Mouse (Mus musculus): ENCODE data around the gene Lta. TPM values are rescaled to one million over a fixed set of nuclear protein-coding genes. Genes with fewer than 3 reads are reported as not detected.
A peak's percentile ranks its signal among the peaks of the same experiment; 100 is the strongest.

Lta gene
- polyA plus RNA-seq (2012; rRNA removed): 0.08 and 1.1 TPM in 2 replicates

DNA sequence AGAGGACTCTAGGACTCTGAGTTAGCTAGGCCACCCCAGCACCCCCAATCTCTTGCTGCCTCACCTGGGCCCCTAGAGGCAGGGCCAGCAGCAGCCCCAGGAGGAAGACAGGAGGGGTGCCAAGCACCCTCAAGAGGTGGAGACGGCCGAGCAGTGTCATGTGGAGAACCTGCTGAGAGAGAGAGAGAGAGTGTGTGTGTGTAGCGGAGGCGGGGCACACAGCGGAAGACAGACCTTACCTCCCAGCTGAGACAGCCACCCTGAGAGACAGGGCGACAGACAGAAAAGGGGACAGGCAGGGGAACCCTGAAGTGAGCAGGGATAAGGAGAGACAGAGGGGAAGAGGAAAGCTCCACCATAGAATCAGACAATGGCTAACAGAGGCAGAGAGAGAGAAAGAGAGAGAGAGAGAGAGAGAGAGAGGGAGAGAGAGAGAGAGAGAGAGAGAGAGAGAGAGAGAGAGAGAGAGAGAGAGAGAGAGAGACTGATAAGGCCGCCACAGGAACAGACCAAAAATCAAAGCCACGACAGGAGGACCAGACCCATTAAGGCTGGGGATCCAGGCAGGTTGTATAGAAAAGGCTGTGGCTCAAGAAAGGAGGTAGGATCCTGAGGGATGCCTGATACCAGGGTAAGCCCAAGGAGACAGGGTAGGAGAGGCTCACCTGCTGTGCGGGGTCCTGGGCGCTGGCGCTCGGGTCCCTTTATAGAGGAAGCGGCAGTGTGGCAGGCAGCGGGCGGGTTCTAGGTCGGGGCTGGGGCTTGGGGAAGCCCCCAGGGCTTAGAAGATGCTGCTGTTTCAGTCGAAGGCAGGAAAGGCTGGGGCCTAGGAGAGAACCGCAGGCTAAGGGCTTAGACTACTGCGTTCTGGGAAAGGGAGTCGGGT, at the start of gene Lta:
Lta (minus strand) TSS at position 858 of the 886 bp plus-strand sequence.
- no peaks in the 10 kb centered on the region for H3K4me1 ChIP-seq (ENCODE audit: control insufficient read depth, insufficient read depth, low read length)

DNA sequence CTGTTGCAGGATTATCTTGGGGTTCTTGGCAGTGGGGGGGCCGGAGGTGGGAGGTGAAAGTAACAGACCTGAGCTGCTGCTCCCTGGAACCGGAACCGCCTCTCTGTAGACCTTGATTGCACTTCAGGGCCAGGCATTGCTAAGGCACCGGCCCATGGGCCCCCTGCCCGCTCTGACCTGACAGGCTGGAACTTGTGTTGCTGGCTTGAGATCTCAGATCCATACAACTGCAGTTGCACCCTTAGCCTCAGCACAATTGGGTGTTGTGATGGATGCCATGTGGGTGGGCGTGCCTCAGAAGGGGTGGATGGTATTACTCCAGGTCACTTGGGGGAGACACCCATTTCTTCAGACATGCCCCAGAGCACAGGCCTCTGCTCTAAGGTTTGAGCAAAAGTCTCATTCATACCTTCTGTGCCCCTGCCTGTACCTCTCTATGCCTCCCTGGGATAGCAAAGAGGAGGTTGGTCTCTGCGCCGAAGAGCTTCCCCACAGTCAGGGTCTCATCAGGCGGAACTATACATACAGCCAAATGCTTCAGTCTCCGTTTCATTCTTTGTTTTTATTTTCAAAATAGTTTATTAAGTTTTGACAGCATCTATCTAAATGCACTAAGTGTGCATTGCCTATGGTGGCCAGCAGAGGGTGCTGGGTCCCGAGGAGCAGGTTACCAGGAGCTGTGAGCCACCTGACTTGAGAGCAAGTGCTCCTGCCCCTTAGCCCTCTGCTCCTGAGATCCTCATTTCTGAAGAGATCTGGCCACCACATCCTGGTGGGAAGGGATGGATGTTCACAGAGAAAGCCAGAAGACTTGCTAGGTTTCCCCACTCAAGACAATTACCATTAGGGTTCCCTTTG, 49.3 kb upstream of the Lta start:
- H3K36me3 ChIP-seq (ENCODE audit: control insufficient read depth, insufficient read depth, low read length): peaks cover 6% of the 10 kb centered on the region
- TF ChIP-seq POLR2A (IDR thresholded peaks at IDR 0.05; ENCODE audit: low read depth, low read length) (no peak), CTCF (conservative IDR thresholded peaks at IDR 0.05; ENCODE audit: insufficient read depth, insufficient read length, low read depth, low read length) (peak; percentile 83)
- H3K4me3 ChIP-seq (ENCODE audit: insufficient read depth, low read depth, low read length): no peak overlapping the region
- no peak overlapping the region for H3K27ac ChIP-seq (ENCODE audit: insufficient read depth, low read depth, low read length)
- DNase-seq: peak; percentile 76
- H3K4me1 ChIP-seq (ENCODE audit: control insufficient read depth, insufficient read depth, low read length): no peaks in the 10 kb centered on the region
- 57% methylated on average over 11 of the region's 11 CpGs for WGBS
- H3K27me3 ChIP-seq (replicated peaks; ENCODE audit: control insufficient read depth, insufficient read depth, low read length): no peaks in the 10 kb centered on the region

More for the DNA sequence above, at the start of gene Lta:
- no peak within 1 kb of the TSS for H3K4me3 ChIP-seq (ENCODE audit: insufficient read depth, low read depth, low read length)
- H3K36me3 ChIP-seq (ENCODE audit: control insufficient read depth, insufficient read depth, low read length): no peaks in the 10 kb centered on the region
- DNase-seq: no peak
- H3K27me3 ChIP-seq (replicated peaks; ENCODE audit: control insufficient read depth, insufficient read depth, low read length): no peaks in the 10 kb centered on the region
- TF ChIP-seq POLR2A (IDR thresholded peaks at IDR 0.05; ENCODE audit: low read depth, low read length) (no peak), CTCF (conservative IDR thresholded peaks at IDR 0.05; ENCODE audit: insufficient read depth, insufficient read length, low read depth, low read length) (no peak)
- WGBS: 64% methylated on average over 20 of the region's 20 CpGs
- no peak within 1 kb of the TSS for H3K27ac ChIP-seq (ENCODE audit: insufficient read depth, low read depth, low read length)

DNA sequence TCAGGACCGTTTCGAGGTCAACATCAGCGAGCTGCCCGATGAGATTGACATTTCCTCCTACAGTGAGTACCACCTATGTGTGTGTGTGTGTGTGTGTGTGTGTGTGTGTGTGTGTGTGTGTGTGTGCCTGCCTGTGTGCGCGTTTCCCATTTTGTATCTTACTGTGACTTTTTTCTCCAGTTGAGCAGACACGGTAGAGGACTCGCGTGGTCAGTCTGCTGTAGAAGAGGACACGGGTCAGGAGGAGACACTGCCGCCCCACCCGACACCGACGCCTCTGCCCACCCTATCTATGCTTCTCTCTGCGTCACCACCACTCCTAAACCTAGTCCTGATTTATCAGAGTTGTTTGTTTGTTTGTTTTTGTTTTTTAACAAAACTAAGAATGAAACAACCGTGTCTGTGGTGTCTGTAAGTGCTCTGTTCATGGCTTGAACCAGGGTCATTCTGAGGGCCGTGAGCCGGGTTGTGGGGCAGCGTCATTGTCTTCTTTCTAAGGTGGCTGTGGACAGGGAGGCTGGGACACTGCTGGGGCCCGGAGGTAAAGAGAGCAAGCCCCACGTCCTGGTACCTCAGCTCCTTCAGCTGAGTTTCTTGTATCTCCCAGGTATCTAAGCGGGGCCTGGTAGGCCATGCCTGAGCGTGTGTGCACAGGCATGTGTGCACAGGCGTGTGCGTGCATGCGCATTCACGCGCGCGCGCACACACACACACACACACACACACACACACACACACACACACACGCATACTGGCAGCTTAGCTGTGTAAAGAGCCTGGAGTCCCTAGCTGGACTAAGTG, 48.3 kb upstream of the Lta start:
- peaks cover 8% of the 10 kb centered on the region for H3K36me3 ChIP-seq (ENCODE audit: control insufficient read depth, insufficient read depth, low read length)
- TF ChIP-seq CTCF (conservative IDR thresholded peaks at IDR 0.05; ENCODE audit: insufficient read depth, insufficient read length, low read depth, low read length) (no peak), POLR2A (IDR thresholded peaks at IDR 0.05; ENCODE audit: low read depth, low read length) (no peak)
- 75% methylated on average over 32 of the region's 32 CpGs for WGBS

DNA sequence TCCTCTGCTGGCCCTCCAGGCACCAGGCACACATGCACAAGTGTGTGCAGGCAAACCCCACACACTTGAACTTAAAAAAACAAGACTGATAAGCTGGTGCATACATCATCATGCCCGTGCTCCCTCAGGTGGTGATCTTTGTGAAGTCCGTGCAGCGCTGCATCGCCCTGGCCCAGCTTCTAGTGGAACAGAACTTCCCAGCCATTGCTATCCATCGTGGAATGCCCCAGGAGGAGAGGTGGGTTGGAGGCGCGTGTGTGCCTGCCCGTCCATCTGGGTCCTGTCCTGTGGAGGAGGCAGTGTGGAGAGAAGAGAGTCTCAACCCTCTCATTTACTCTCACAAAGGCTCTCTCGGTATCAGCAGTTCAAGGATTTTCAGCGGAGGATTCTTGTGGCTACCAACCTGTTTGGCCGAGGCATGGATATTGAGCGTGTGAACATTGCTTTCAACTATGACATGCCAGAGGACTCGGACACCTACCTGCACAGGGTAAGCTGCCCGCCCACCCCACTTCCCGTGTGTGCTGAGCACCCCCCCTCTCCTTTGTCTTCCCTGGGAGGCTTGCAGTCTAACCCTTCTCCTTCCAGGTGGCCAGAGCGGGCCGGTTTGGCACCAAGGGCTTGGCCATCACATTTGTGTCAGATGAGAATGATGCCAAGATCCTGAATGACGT, 47.6 kb upstream of the Lta start:
- no peak for DNase-seq
- no peak overlapping the region for H3K27ac ChIP-seq (ENCODE audit: insufficient read depth, low read depth, low read length)
- 76% methylated on average over 18 of the region's 18 CpGs for WGBS
- H3K36me3 ChIP-seq (ENCODE audit: control insufficient read depth, insufficient read depth, low read length): peaks cover 8% of the 10 kb centered on the region
- H3K4me1 ChIP-seq (ENCODE audit: control insufficient read depth, insufficient read depth, low read length): no peaks in the 10 kb centered on the region
- TF ChIP-seq CTCF (conservative IDR thresholded peaks at IDR 0.05; ENCODE audit: insufficient read depth, insufficient read length, low read depth, low read length) (no peak), POLR2A (IDR thresholded peaks at IDR 0.05; ENCODE audit: low read depth, low read length) (no peak)
- H3K4me3 ChIP-seq (ENCODE audit: insufficient read depth, low read depth, low read length): no peak overlapping the region
- H3K27me3 ChIP-seq (replicated peaks; ENCODE audit: control insufficient read depth, insufficient read depth, low read length): no peaks in the 10 kb centered on the region

More for the DNA sequence above, 48.3 kb upstream of the Lta start:
- Histone ChIP-seq H3K27ac (ENCODE audit: insufficient read depth, low read depth, low read length) (no peak overlapping the region), H3K4me1 (ENCODE audit: control insufficient read depth, insufficient read depth, low read length) (no peaks in the 10 kb centered on the region), H3K4me3 (ENCODE audit: insufficient read depth, low read depth, low read length) (no peak overlapping the region), H3K27me3 (replicated peaks; ENCODE audit: control insufficient read depth, insufficient read depth, low read length) (no peaks in the 10 kb centered on the region)
- DNase-seq: no peak

DNA sequence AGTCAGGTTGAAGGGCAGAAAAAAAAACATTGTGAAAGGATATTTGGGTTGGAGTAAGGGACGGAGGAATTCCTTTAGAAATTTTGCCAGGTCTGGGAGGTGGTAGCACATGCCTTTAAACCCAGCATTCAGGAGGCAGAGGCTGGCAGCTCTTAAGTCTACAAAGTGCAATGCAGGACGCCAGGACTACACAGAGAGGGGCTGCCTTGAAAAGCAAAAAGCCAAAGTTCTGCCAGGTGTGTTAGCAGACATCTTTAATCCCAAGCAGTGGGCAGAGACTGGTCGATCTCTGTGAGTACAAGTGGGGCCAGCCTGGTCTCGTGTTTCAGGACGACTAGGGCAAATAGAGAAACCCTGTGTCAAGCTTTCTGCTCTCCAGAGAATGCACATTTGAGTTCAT, 46.8 kb upstream of the Lta start:
- TF ChIP-seq POLR2A (IDR thresholded peaks at IDR 0.05; ENCODE audit: low read depth, low read length) (no peak), CTCF (conservative IDR thresholded peaks at IDR 0.05; ENCODE audit: insufficient read depth, insufficient read length, low read depth, low read length) (no peak)
- 79% methylated on average over 5 of the region's 5 CpGs for WGBS
- H3K4me1 ChIP-seq (ENCODE audit: control insufficient read depth, insufficient read depth, low read length): no peaks in the 10 kb centered on the region
- H3K36me3 ChIP-seq (ENCODE audit: control insufficient read depth, insufficient read depth, low read length): peaks cover 11% of the 10 kb centered on the region
- no peak overlapping the region for H3K4me3 ChIP-seq (ENCODE audit: insufficient read depth, low read depth, low read length)
- no peak for DNase-seq
- H3K27ac ChIP-seq (ENCODE audit: insufficient read depth, low read depth, low read length): no peak overlapping the region
- no peaks in the 10 kb centered on the region for H3K27me3 ChIP-seq (replicated peaks; ENCODE audit: control insufficient read depth, insufficient read depth, low read length)

DNA sequence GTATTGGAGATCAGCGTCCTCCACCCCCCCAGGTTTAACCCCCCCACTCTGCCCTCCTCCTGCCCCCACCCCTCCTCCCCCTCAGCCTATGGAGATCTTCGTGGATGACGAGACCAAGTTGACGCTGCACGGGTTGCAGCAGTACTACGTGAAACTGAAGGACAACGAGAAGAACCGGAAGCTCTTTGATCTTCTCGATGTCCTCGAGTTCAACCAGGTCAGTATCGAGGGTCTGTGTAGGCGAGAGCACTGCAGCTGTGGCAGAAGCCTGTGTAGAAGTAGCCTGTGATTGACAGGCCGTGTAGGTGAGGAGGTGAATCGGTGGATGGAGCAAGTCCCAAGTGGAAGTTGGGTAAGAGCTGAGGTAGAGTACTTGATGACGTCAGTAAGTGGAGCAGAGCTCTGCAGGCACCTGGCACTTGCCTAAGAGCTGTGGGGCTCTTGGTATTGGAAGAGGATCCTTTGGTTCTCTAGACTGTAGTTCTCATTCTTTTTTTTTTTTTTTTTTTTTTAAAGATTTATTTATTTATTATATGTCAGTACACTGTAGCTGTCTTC, 46.1 kb upstream of the Lta start:
- peaks cover 13% of the 10 kb centered on the region for H3K36me3 ChIP-seq (ENCODE audit: control insufficient read depth, insufficient read depth, low read length)
- DNase-seq: no peak
- WGBS: 65% methylated on average over 15 of the region's 15 CpGs
- H3K4me1 ChIP-seq (ENCODE audit: control insufficient read depth, insufficient read depth, low read length): 0 out of 2 replicates have a peak, but pooled peaks cover under 1% of the 10 kb centered on the region
- no peak overlapping the region for H3K27ac ChIP-seq (ENCODE audit: insufficient read depth, low read depth, low read length)
- no peaks in the 10 kb centered on the region for H3K27me3 ChIP-seq (replicated peaks; ENCODE audit: control insufficient read depth, insufficient read depth, low read length)
- no peak overlapping the region for H3K4me3 ChIP-seq (ENCODE audit: insufficient read depth, low read depth, low read length)
- no peak for TF ChIP-seq POLR2A (IDR thresholded peaks at IDR 0.05; ENCODE audit: low read depth, low read length)
- TF ChIP-seq CTCF (conservative IDR thresholded peaks at IDR 0.05; ENCODE audit: insufficient read depth, insufficient read length, low read depth, low read length): no peak

Measured in kidney, adult 2 months (tissue).